Mouse (Mus musculus): ENCODE results near the gene Col20a1. TPM values are rescaled to one million over a fixed set of nuclear protein-coding genes. Genes with fewer than 3 reads are reported as not detected.

The Col20a1 gene
- total and polyA plus RNA-seq, 2 experiments from 2014 or later = 0.28 to 0.68 TPM

DNA sequence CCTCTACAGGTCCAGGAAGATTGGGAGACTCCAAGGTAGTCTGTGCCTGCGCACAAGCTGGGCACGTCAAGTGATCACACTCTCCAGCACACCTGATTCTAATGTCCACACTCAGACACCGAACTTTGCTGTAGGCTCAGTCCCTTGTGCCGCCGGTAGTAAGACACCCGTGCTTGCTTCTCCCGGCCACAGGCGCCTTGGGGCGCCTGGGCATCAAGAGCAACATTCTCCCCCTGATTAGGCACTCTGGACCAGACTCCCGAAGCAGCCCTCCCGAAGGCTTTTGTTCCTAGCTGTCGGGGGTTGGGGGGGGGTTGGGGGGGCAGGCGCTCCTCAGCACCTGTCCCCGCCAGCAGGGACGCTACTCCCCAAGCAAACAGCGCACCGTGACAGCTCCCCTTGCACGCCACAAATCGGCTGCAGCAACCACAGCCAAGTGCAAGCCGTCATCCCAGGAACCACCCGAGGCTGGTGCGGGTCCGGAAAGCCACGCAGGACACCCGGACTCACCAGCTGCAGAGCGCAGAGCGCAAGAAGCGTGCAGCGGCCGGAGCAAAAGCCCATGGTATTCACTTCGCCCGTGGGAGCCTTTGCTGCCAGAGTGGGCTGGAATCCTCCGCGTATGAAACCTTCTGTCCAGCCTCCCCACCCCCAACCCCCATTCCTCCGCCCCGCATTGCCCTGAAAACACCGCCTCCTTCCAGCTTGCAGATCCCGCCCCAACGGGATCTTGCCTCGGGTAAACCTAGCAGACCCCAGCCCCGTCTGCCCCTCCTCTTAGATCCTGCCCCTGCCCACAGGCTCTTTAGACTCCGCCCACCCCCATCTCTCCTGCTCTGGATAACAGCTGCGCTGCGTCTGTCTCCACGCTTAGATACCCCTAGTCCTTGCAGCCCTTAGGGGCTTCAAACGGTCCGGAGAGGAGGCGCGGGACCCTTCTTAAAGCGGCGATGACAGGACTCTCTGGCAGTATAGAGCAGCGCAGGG is 32.0 kb upstream of the Col20a1 start, which contains the start of gene Nkain4:
TSS of gene Nkain4 (minus strand) at position 639 of the 987 bp plus-strand sequence.
- Histone ChIP-seq H3K27ac (peak within 1 kb of the TSS; percentile 90), H3K4me1 (ENCODE audit: insufficient read depth, low read length) (peaks cover 18% of the 10 kb centered on the region), H3K27me3 (ENCODE audit: insufficient read depth, low read length) (no peaks in the 10 kb centered on the region), H3K4me3 (ENCODE audit: low read length) (peak within 1 kb of the TSS; percentile 60), H3K4me2 (ENCODE audit: low read depth, low read length) (peak within 1 kb of the TSS; percentile 86), H3K9me3 (ENCODE audit: low read length) (no peaks in the 10 kb centered on the region), H3K36me3 (ENCODE audit: insufficient read depth, low read length) (no peaks in the 10 kb centered on the region), H3K9ac (replicated peaks; ENCODE audit: low read length) (peak within 1 kb of the TSS; percentile 68)
- TF ChIP-seq CTCF (IDR thresholded peaks at IDR 0.05; ENCODE audit: low read depth) = peak; percentile 55
- 1% methylated on average over 52 of the region's 52 CpGs for WGBS
- ATAC-seq (peak; percentile 88), DNase-seq (ENCODE audit: low spot score) (peak; percentile 92)

DNA sequence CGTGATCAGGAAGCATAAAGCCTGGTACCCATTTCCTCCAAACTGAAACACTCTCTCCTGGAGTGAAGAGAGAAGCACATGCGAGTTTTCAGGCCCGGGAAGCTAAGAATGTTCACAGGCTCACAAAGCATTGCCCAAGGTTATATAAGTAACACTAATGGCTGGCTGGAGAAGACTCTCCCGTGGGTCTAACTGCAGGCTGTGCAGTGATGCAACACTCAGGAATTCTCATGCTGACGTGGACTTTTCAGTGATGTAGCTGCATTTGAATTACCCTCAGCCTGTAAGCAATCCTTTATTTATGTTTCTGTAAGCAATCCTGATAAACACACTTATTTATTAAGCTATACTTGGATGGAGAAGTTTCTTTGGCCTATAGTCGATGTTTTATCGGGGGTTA is 26.7 kb upstream of the Col20a1 start:
- no peak overlapping the region for H3K9ac ChIP-seq (replicated peaks; ENCODE audit: low read length)
- DNase-seq (ENCODE audit: low spot score) (no peak), ATAC-seq (no peak)
- H3K9me3 ChIP-seq (ENCODE audit: low read length) = no peaks in the 10 kb centered on the region
- H3K4me1 ChIP-seq (ENCODE audit: insufficient read depth, low read length) = no peaks in the 10 kb centered on the region
- H3K4me2 ChIP-seq (ENCODE audit: low read depth, low read length) = no peak overlapping the region
- no peak overlapping the region for H3K27ac ChIP-seq
- no peaks in the 10 kb centered on the region for H3K36me3 ChIP-seq (ENCODE audit: insufficient read depth, low read length)
- 76% methylated on average over 7 of the region's 7 CpGs for WGBS
- no peak for TF ChIP-seq CTCF (IDR thresholded peaks at IDR 0.05; ENCODE audit: low read depth)
- no peaks in the 10 kb centered on the region for H3K27me3 ChIP-seq (ENCODE audit: insufficient read depth, low read length)
- H3K4me3 ChIP-seq (ENCODE audit: low read length) = no peak overlapping the region

DNA sequence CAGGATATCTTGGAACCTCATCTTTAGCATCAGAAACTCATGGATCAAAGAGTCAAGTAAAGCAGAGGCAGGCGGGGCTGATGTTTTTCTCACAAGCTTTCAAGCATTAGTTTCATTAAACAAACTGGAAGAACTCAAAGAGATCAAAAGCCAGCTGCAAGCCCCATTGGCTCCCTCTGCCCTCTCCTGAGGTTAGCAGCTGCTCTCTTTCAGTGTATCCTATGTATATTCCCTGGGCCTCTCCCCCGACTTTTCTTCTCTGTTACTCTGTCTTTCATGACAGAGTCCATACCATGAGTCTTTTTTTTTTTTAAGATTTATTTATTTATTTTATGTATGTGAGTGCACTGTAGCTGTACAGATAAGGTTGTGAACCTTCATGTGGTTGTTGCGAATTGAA is 26.1 kb upstream of the Col20a1 start:
- Histone ChIP-seq H3K27me3 (ENCODE audit: insufficient read depth, low read length) (no peaks in the 10 kb centered on the region), H3K4me3 (ENCODE audit: low read length) (no peak overlapping the region), H3K9ac (replicated peaks; ENCODE audit: low read length) (no peak overlapping the region), H3K4me1 (ENCODE audit: insufficient read depth, low read length) (no peaks in the 10 kb centered on the region), H3K4me2 (ENCODE audit: low read depth, low read length) (no peak overlapping the region), H3K9me3 (ENCODE audit: low read length) (no peaks in the 10 kb centered on the region), H3K36me3 (ENCODE audit: insufficient read depth, low read length) (no peaks in the 10 kb centered on the region), H3K27ac (no peak overlapping the region)
- TF ChIP-seq CTCF (IDR thresholded peaks at IDR 0.05; ENCODE audit: low read depth) = no peak
- ATAC-seq (no peak), DNase-seq (ENCODE audit: low spot score) (no peak)
- 74% methylated on average over 3 of the region's 3 CpGs for WGBS

DNA sequence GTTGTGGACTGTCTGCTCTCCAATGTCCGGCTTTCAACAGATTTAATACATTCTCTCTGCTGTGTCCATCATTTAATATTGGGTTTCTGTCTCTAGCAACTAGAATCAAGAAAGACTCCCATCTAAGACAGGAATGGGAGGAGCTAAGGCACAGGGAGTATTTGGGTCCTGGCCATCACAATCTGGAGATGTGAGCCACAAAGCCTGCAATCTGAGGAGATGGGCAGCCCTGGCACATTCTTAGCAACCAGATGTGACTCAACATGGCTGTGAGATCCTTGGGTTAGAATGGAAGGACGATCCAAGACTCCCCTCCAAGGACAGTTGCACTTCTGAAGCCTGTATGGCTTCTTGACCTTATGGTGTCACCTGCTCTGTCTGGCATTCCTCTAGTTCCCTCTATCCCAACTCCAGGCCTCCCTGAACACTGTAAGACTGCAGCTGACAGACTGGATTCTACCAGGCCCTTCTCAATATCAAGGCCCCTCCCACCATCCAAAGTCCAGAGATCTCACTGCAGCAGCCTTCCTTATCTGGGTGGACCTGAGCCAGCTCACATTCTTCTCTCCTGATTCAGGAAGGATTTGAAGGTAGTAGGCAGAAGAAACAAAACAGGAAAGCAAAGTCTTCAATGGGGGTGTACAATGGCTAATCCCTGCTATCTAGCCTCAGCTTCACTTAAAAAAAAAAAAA is 23.6 kb upstream of the Col20a1 start:
- H3K27me3 ChIP-seq (ENCODE audit: insufficient read depth, low read length) = no peaks in the 10 kb centered on the region
- no peak for ATAC-seq
- WGBS = 75% methylated on average over 2 of the region's 2 CpGs
- H3K4me1 ChIP-seq (ENCODE audit: insufficient read depth, low read length) = 0 out of 2 replicates have a peak, but pooled peaks cover under 1% of the 10 kb centered on the region
- H3K4me2 ChIP-seq (ENCODE audit: low read depth, low read length) = no peak overlapping the region
- no peak overlapping the region for H3K27ac ChIP-seq
- H3K9me3 ChIP-seq (ENCODE audit: low read length) = no peaks in the 10 kb centered on the region
- no peak overlapping the region for H3K9ac ChIP-seq (replicated peaks; ENCODE audit: low read length)
- no peak for DNase-seq (ENCODE audit: low spot score)
- no peak overlapping the region for H3K4me3 ChIP-seq (ENCODE audit: low read length)
- TF ChIP-seq CTCF (IDR thresholded peaks at IDR 0.05; ENCODE audit: low read depth) = no peak
- H3K36me3 ChIP-seq (ENCODE audit: insufficient read depth, low read length) = no peaks in the 10 kb centered on the region

DNA sequence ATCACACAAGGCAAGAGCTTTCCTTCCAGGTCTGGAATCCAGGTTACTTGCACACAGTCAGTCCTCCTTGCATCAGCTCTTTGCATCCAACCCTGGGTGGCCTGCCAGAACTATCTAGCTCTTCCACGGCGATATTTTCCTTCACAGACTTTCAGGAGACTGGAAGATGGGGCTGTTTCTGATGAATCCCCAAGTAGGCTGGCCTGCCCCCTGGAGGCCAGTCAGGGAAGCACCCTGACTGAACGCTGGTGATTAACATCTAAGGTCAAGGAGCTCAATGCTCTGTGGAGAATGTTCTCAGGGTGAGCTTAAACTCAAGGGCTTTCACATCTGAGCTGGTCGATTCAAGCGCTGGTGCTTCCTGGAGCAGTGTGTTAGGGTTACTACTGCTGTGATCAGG is 22.4 kb upstream of the Col20a1 start:
- no peaks in the 10 kb centered on the region for H3K9me3 ChIP-seq (ENCODE audit: low read length)
- peak; percentile 76 for DNase-seq (ENCODE audit: low spot score)
- WGBS = 5% methylated on average over 5 of the region's 5 CpGs

GRCm38 (mm10) chr2:180966092-180966882 is 20.0 kb upstream of the Col20a1 start:
- no peaks in the 10 kb centered on the region for H3K9me3 ChIP-seq (ENCODE audit: low read length)
- H3K36me3 ChIP-seq (ENCODE audit: insufficient read depth, low read length) = peaks cover 16% of the 10 kb centered on the region
- WGBS = 9% methylated on average over 14 of the region's 14 CpGs
- no peaks in the 10 kb centered on the region for H3K27me3 ChIP-seq (ENCODE audit: insufficient read depth, low read length)
- H3K9ac ChIP-seq (replicated peaks; ENCODE audit: low read length) = peak overlapping the region; percentile 95
- peak; percentile 58 for ATAC-seq
- DNase-seq (ENCODE audit: low spot score) = peak; percentile 78
- H3K4me3 ChIP-seq (ENCODE audit: low read length) = peak overlapping the region; percentile 86
- H3K4me1 ChIP-seq (ENCODE audit: insufficient read depth, low read length) = peaks cover 7% of the 10 kb centered on the region; the same call in 1 of the 2 replicates
- H3K27ac ChIP-seq = peak overlapping the region; percentile 93
- peak overlapping the region; percentile 96 for H3K4me2 ChIP-seq (ENCODE audit: low read depth, low read length)
- peak; percentile 70 for TF ChIP-seq CTCF (IDR thresholded peaks at IDR 0.05; ENCODE audit: low read depth)

More for the DNA sequence above, 22.4 kb upstream of the Col20a1 start:
- Histone ChIP-seq H3K27ac (no peak overlapping the region), H3K36me3 (ENCODE audit: insufficient read depth, low read length) (no peaks in the 10 kb centered on the region), H3K4me1 (ENCODE audit: insufficient read depth, low read length) (peaks cover 7% of the 10 kb centered on the region; the same call in 1 of the 2 replicates), H3K27me3 (ENCODE audit: insufficient read depth, low read length) (no peaks in the 10 kb centered on the region), H3K9ac (replicated peaks; ENCODE audit: low read length) (no peak overlapping the region), H3K4me3 (ENCODE audit: low read length) (no peak overlapping the region), H3K4me2 (ENCODE audit: low read depth, low read length) (no peak overlapping the region)
- peak; percentile 94 for TF ChIP-seq CTCF (IDR thresholded peaks at IDR 0.05; ENCODE audit: low read depth)
- peak; percentile 33; the same call in 1 of the 2 replicates for ATAC-seq
